Mouse (Mus musculus): ENCODE measurements around the gene Adgrv1. TPM values are rescaled to one million over a fixed set of nuclear protein-coding genes. Genes with fewer than 3 reads are reported as not detected.
"Not testable (repeated sequence)": the region's sequence is repeated elsewhere in the genome, so short reads cannot be mapped to it uniquely, and the experiment has no call there.

The Adgrv1 gene
- polyA plus RNA-seq, 1 experiment, result under 0.01 TPM

- no peaks in the 10 kb centered on the region for H3K27me3 ChIP-seq (ENCODE audit: control insufficient read depth)
- H3K9me3 ChIP-seq (ENCODE audit: control insufficient read depth, low read length), result no peaks in the 10 kb centered on the region
- TF ChIP-seq TAL1 (IDR thresholded peaks at IDR 0.05; ENCODE audit: low read length) (no peak), GATA1 (IDR thresholded peaks at IDR 0.05; ENCODE audit: low read length) (no peak)
- no peak overlapping the region for H3K4me3 ChIP-seq (replicated peaks)
- no peaks in the 10 kb centered on the region for H3K4me1 ChIP-seq (ENCODE audit: control insufficient read depth)
- H3K36me3 ChIP-seq (ENCODE audit: control insufficient read depth), result no peaks in the 10 kb centered on the region
Observed at GRCm38 (mm10) chr13:81300851-81301250, 332.1 kb downstream of the Adgrv1 start.

GRCm38 (mm10) chr13:81294106-81294505 is 338.8 kb downstream of the Adgrv1 start:
- H3K27me3 ChIP-seq (ENCODE audit: control insufficient read depth), result no peaks in the 10 kb centered on the region
- H3K36me3 ChIP-seq (ENCODE audit: control insufficient read depth), result no peaks in the 10 kb centered on the region
- H3K4me1 ChIP-seq (ENCODE audit: control insufficient read depth), result no peaks in the 10 kb centered on the region
- TF ChIP-seq TAL1 (IDR thresholded peaks at IDR 0.05; ENCODE audit: low read length) (no peak), GATA1 (IDR thresholded peaks at IDR 0.05; ENCODE audit: low read length) (no peak)
- H3K4me3 ChIP-seq (replicated peaks), result no peak overlapping the region
- 0 out of 2 replicates have a peak, but pooled peaks cover under 1% of the 10 kb centered on the region for H3K9me3 ChIP-seq (ENCODE audit: control insufficient read depth, low read length)

- Histone ChIP-seq H3K9me3 (ENCODE audit: control insufficient read depth, low read length) (no peaks in the 10 kb centered on the region), H3K4me3 (replicated peaks) (no peak overlapping the region), H3K4me1 (ENCODE audit: control insufficient read depth) (no peaks in the 10 kb centered on the region), H3K27me3 (ENCODE audit: control insufficient read depth) (no peaks in the 10 kb centered on the region), H3K36me3 (ENCODE audit: control insufficient read depth) (no peaks in the 10 kb centered on the region)
- TF ChIP-seq GATA1 (IDR thresholded peaks at IDR 0.05; ENCODE audit: low read length), result no peak
- no peak for TF ChIP-seq TAL1 (IDR thresholded peaks at IDR 0.05; ENCODE audit: low read length)
Observed at GRCm38 (mm10) chr13:81282193-81282592, 350.8 kb downstream of the Adgrv1 start.

DNA sequence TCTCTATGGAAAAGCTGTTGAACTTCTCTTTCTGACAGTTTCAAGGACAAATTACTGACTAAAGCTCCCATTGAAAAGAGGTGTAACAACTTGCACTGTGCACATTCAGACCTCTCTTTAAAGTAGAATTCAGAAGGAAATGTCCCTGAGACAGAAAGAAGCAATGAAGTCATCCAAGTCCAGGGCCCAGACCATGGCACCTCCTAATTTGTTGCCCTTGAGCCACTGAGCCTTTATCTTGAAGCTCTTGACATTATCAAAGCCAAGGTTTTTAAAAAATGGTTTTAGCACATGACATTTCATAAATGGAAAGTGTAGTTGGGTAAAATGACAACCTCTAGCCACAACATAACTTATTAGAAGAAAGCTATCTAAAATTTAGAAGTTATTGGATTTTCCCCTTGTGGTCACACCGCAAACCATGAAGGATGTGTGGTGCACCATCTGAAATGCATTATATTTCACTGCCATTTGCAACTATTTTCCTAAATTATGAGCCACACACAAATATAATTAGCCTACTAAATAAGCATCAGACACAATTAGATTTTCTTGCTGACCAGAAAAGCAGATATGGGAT is 352.2 kb downstream of the Adgrv1 start:
- H3K27me3 ChIP-seq (ENCODE audit: control insufficient read depth), result no peaks in the 10 kb centered on the region
- TF ChIP-seq TAL1 (IDR thresholded peaks at IDR 0.05; ENCODE audit: low read length), result no peak
- no peak for TF ChIP-seq GATA1 (IDR thresholded peaks at IDR 0.05; ENCODE audit: low read length)
- H3K36me3 ChIP-seq (ENCODE audit: control insufficient read depth), result no peaks in the 10 kb centered on the region
- no peaks in the 10 kb centered on the region for H3K9me3 ChIP-seq (ENCODE audit: control insufficient read depth, low read length)
- no peaks in the 10 kb centered on the region for H3K4me1 ChIP-seq (ENCODE audit: control insufficient read depth)
- no peak overlapping the region for H3K4me3 ChIP-seq (replicated peaks)

GRCm38 (mm10) chr13:81279351-81279736 is 353.6 kb downstream of the Adgrv1 start:
- H3K4me3 ChIP-seq (replicated peaks), result no peak overlapping the region
- no peaks in the 10 kb centered on the region for H3K4me1 ChIP-seq (ENCODE audit: control insufficient read depth)
- TF ChIP-seq GATA1 (IDR thresholded peaks at IDR 0.05; ENCODE audit: low read length), result no peak
- no peak for TF ChIP-seq TAL1 (IDR thresholded peaks at IDR 0.05; ENCODE audit: low read length)
- no peaks in the 10 kb centered on the region for H3K9me3 ChIP-seq (ENCODE audit: control insufficient read depth, low read length)
- no peaks in the 10 kb centered on the region for H3K36me3 ChIP-seq (ENCODE audit: control insufficient read depth)
- H3K27me3 ChIP-seq (ENCODE audit: control insufficient read depth), result no peaks in the 10 kb centered on the region

GRCm38 (mm10) chr13:81278669-81279350 is 354.1 kb downstream of the Adgrv1 start:
- H3K27me3 ChIP-seq (ENCODE audit: control insufficient read depth), result no peaks in the 10 kb centered on the region
- no peaks in the 10 kb centered on the region for H3K9me3 ChIP-seq (ENCODE audit: control insufficient read depth, low read length)
- TF ChIP-seq TAL1 (IDR thresholded peaks at IDR 0.05; ENCODE audit: low read length) (no peak), GATA1 (IDR thresholded peaks at IDR 0.05; ENCODE audit: low read length) (no peak)
- H3K36me3 ChIP-seq (ENCODE audit: control insufficient read depth), result no peaks in the 10 kb centered on the region
- H3K4me3 ChIP-seq (replicated peaks), result no peak overlapping the region
- H3K4me1 ChIP-seq (ENCODE audit: control insufficient read depth), result no peaks in the 10 kb centered on the region

GRCm38 (mm10) chr13:81273837-81274236 is 359.1 kb downstream of the Adgrv1 start:
- no peak for TF ChIP-seq TAL1 (IDR thresholded peaks at IDR 0.05; ENCODE audit: low read length)
- TF ChIP-seq GATA1 (IDR thresholded peaks at IDR 0.05; ENCODE audit: low read length), result no peak

DNA sequence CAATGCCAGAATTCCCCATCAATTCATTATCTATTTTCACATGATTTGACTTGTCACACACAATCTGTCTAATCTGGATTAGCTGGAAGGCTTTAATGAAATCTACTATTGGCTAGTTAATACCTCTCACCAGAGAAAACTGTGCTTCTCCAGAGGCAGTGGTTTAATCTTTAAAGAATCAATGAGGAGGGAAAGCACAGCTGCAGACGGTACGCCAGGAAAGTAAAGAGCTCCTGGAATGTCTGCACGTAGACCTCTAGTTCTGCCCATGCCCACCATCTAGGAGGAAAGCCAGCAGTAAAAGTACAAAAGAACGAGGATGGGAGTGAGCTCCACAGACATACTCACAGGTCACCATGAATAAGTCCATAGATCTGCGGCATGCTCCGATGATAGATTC is 362.6 kb downstream of the Adgrv1 start:
- Histone ChIP-seq H3K9me3 (ENCODE audit: control insufficient read depth, low read length) (no peaks in the 10 kb centered on the region), H3K27me3 (ENCODE audit: control insufficient read depth) (no peaks in the 10 kb centered on the region), H3K36me3 (ENCODE audit: control insufficient read depth) (no peaks in the 10 kb centered on the region), H3K4me3 (replicated peaks) (no peak overlapping the region), H3K4me1 (ENCODE audit: control insufficient read depth) (no peaks in the 10 kb centered on the region)
- TF ChIP-seq TAL1 (IDR thresholded peaks at IDR 0.05; ENCODE audit: low read length), result no peak
- no peak for TF ChIP-seq GATA1 (IDR thresholded peaks at IDR 0.05; ENCODE audit: low read length)

More at GRCm38 (mm10) chr13:81273837-81274236, 359.1 kb downstream of the Adgrv1 start:
- Histone ChIP-seq H3K27me3 (ENCODE audit: control insufficient read depth) (no peaks in the 10 kb centered on the region), H3K36me3 (ENCODE audit: control insufficient read depth) (no peaks in the 10 kb centered on the region), H3K4me3 (replicated peaks) (no peak overlapping the region), H3K9me3 (ENCODE audit: control insufficient read depth, low read length) (no peaks in the 10 kb centered on the region), H3K4me1 (ENCODE audit: control insufficient read depth) (no peaks in the 10 kb centered on the region)

DNA sequence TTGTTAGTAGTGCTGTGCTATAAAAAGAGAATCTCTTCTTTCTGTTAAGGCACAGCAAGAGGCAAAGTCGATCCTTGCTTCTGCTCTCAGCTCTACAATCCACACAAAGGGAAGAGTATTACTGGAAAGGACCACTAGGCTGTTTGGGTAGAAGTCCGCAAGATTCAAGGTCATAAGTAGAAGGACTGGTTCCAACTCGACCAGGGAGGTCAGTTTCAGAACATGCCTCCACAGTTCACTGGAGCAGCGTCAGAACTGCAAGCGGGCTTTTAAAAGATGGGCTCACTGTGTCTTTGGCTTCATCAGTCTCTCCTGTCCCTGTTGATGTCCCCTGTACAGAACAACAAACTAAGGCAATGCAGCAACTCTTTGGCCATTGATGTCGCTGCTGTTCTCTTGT is 363.9 kb downstream of the Adgrv1 start:
- H3K4me3 ChIP-seq (replicated peaks), result no peak overlapping the region
- no peaks in the 10 kb centered on the region for H3K27me3 ChIP-seq (ENCODE audit: control insufficient read depth)
- no peaks in the 10 kb centered on the region for H3K4me1 ChIP-seq (ENCODE audit: control insufficient read depth)
- TF ChIP-seq TAL1 (IDR thresholded peaks at IDR 0.05; ENCODE audit: low read length) (no peak), GATA1 (IDR thresholded peaks at IDR 0.05; ENCODE audit: low read length) (no peak)
- no peaks in the 10 kb centered on the region for H3K9me3 ChIP-seq (ENCODE audit: control insufficient read depth, low read length)
- no peaks in the 10 kb centered on the region for H3K36me3 ChIP-seq (ENCODE audit: control insufficient read depth)

DNA sequence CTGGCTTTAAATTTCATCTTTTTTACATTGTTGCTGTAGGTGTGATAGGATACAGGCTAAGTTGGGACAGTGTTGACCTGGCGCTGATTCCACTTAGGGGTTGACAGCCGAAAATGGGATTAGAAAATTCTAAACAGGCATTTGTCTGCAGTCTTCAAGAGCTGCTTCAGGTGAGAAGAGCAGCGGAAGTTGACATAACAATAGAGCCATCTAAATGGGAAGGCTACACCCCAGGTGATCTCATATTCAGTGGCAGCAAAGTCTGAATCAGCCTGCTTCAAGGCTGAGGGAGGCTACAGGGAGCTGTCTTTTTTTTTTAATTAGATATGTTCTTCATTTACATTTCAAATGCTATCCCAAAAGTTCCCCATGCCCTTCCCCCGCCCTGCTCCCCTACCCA is 365.5 kb downstream of the Adgrv1 start:
- H3K27me3 ChIP-seq (ENCODE audit: control insufficient read depth); H3K9me3 ChIP-seq (ENCODE audit: control insufficient read depth, low read length); H3K4me3 ChIP-seq (replicated peaks); H3K36me3 ChIP-seq (ENCODE audit: control insufficient read depth); H3K4me1 ChIP-seq (ENCODE audit: control insufficient read depth): not testable (repeated sequence)
